Mouse (Mus musculus) MEL (cell line): Measurements from ENCODE around the gene Cd5. TPM values are rescaled to one million over a fixed set of nuclear protein-coding genes. Genes with fewer than 3 reads are reported as not detected.

Experiments
- DNase-seq: peaks from one replicate; pipeline ENCODE4 v3.0.0; 2011; ENCODE audit warnings: low read depth, low spot score
- H3K27ac ChIP-seq: 2 replicates; pipeline ENCODE4 v1.5.1; 2012; ENCODE audit warnings: low read depth, mild to moderate bottlenecking, control low read depth, low read length, moderate library complexity; ENCODE audit not compliant: control insufficient read depth
- H3K27me3 ChIP-seq, 2 experiments: fragments of 150-350 bp in 1 of 2; sonication (generic) in 1 of 2; 2 replicates each; pipeline ENCODE4 v1.6.1; 2012; ENCODE audit warnings: low read length in 2 of 2, mild to moderate bottlenecking in 2 of 2, improper control_type of control experiment in 1 of 2, moderate library complexity in 1 of 2; ENCODE audit not compliant: insufficient read depth in 2 of 2, control insufficient read depth in 1 of 2
- H3K36me3 ChIP-seq, 2 experiments: 2 replicates each; pipeline ENCODE4 v1.6.1; 2012 to 2014; ENCODE audit warnings: low read length in 2 of 2, improper control_type of control experiment in 1 of 2, inconsistent platforms in 1 of 2, mild to moderate bottlenecking in 1 of 2; ENCODE audit not compliant: insufficient read depth in 2 of 2, control insufficient read depth in 1 of 2
- H3K4me1 ChIP-seq, 2 experiments: fragments of 150-350 bp in 1 of 2; sonication (generic) in 1 of 2; 2 replicates each; pipeline ENCODE4 v1.6.1; 2012; ENCODE audit warnings: low read length in 2 of 2, improper control_type of control experiment in 1 of 2, mild to moderate bottlenecking in 1 of 2; ENCODE audit not compliant: insufficient read depth in 2 of 2, control insufficient read depth in 1 of 2
- H3K4me3 ChIP-seq, 2 experiments: fragments of 150-350 bp in 1 of 2; sonication (generic) in 1 of 2; 2 replicates each; pipeline ENCODE4 v1.5.1; 2012; ENCODE audit warnings: low read depth in 2 of 2, low read length in 2 of 2, mild to moderate bottlenecking in 2 of 2, moderate library complexity in 2 of 2, control low read depth in 1 of 2, improper control_type of control experiment in 1 of 2; ENCODE audit not compliant: control insufficient read depth in 1 of 2, insufficient read depth in 1 of 2
- H3K79me2 ChIP-seq: 2 replicates; pipeline ENCODE4 v1.6.1; 2012; ENCODE audit warnings: mild to moderate bottlenecking, low read length, moderate library complexity; ENCODE audit not compliant: control insufficient read depth, poor library complexity, insufficient read depth
- H3K9ac ChIP-seq: 2 replicates; pipeline ENCODE4 v1.6.1; 2012; ENCODE audit warnings: low read depth, mild to moderate bottlenecking, control low read depth, low read length, moderate library complexity; ENCODE audit not compliant: control insufficient read depth, poor library complexity, severe bottlenecking
- H3K9me3 ChIP-seq: fragments of 150-350 bp; sonication (generic); replicated peaks from 2 replicates; pipeline ENCODE4 v1.6.1; 2012; ENCODE audit warnings: mild to moderate bottlenecking, low read length, improper control_type of control experiment, moderate library complexity; ENCODE audit not compliant: insufficient read depth
- BHLHE40 ChIP-seq: IDR thresholded peaks from 2 replicates; pipeline ENCODE4 v1.6.1; 2012; ENCODE audit warnings: low read depth, mild to moderate bottlenecking, inconsistent platforms, low read length, improper control_type of control experiment, borderline replicate concordance
- CHD2 ChIP-seq: IDR thresholded peaks from 2 replicates; pipeline ENCODE4 v1.6.1; 2011; ENCODE audit warnings: low read length, improper control_type of control experiment
- CTCF ChIP-seq, 3 experiments: IDR thresholded peaks in 2 of 3; conservative IDR thresholded peaks in 1 of 3; 2 replicates each; pipeline ENCODE4 v1.5.1; 2011 to 2012; ENCODE audit warnings: low read length in 3 of 3, low read depth in 2 of 3, mild to moderate bottlenecking in 2 of 3, improper control_type of control experiment in 1 of 3, inconsistent platforms in 1 of 3, mixed read lengths in 1 of 3, moderate library complexity in 1 of 3; ENCODE audit not compliant: control insufficient read depth in 1 of 3, insufficient read depth in 1 of 3, poor library complexity in 1 of 3, severe bottlenecking in 1 of 3
- E2F4 ChIP-seq: IDR thresholded peaks from 2 replicates; pipeline ENCODE4 v1.6.1; 2011; ENCODE audit warnings: low read depth, low read length, improper control_type of control experiment, borderline replicate concordance
- ELF1 ChIP-seq: IDR thresholded peaks from 2 replicates; pipeline ENCODE4 v1.6.1; 2014; ENCODE audit warnings: low read depth, mild to moderate bottlenecking, inconsistent platforms, low read length, improper control_type of control experiment, moderate library complexity
- ETS1 ChIP-seq: IDR thresholded peaks from 2 replicates; pipeline ENCODE4 v1.6.1; 2012; ENCODE audit warnings: low read depth, mild to moderate bottlenecking, inconsistent platforms, low read length, improper control_type of control experiment, moderate library complexity
- HCFC1 ChIP-seq: IDR thresholded peaks from 2 replicates; pipeline ENCODE4 v1.6.1; 2012; ENCODE audit warnings: low read depth, mild to moderate bottlenecking, inconsistent platforms, low read length, improper control_type of control experiment, moderate library complexity
- JUND ChIP-seq: IDR thresholded peaks from 2 replicates; pipeline ENCODE4 v1.6.1; 2011; ENCODE audit warnings: low read depth, mild to moderate bottlenecking, improper control_type of control experiment, low read length
- KAT2A ChIP-seq: conservative IDR thresholded peaks from 2 replicates; pipeline ENCODE4 v1.6.1; 2012; ENCODE audit warnings: low read depth, low read length, improper control_type of control experiment, inconsistent platforms
- MAFK ChIP-seq: IDR thresholded peaks from 2 replicates; pipeline ENCODE4 v1.6.1; 2011; ENCODE audit warnings: low read depth, mild to moderate bottlenecking, low read length, improper control_type of control experiment, borderline replicate concordance
- MAX ChIP-seq: IDR thresholded peaks from 2 replicates; pipeline ENCODE4 v1.6.1; 2011; ENCODE audit warnings: low read length, improper control_type of control experiment
- MXI1 ChIP-seq: IDR thresholded peaks from 2 replicates; pipeline ENCODE4 v1.6.1; 2011; ENCODE audit warnings: mild to moderate bottlenecking, low read depth, low read length, improper control_type of control experiment
- MYB ChIP-seq: IDR thresholded peaks from 2 replicates; pipeline ENCODE4 v1.6.1; 2011; ENCODE audit warnings: mild to moderate bottlenecking, low read depth, low read length, improper control_type of control experiment
- MYC ChIP-seq: IDR thresholded peaks from 2 replicates; pipeline ENCODE4 v1.6.1; 2011; ENCODE audit warnings: low read depth, mild to moderate bottlenecking, low read length, improper control_type of control experiment, moderate library complexity
- NELFE ChIP-seq: IDR thresholded peaks from 2 replicates; pipeline ENCODE4 v1.6.1; 2011; ENCODE audit warnings: low read depth, low read length, improper control_type of control experiment
- NRF1 ChIP-seq: IDR thresholded peaks from 2 replicates; pipeline ENCODE4 v1.6.1; 2014; ENCODE audit warnings: low read depth, mild to moderate bottlenecking, inconsistent platforms, low read length, improper control_type of control experiment, moderate library complexity; ENCODE audit not compliant: poor library complexity, insufficient read depth, severe bottlenecking
- POLR2A ChIP-seq, 2 experiments: IDR thresholded peaks; 2 replicates each; pipeline ENCODE4 v1.6.1; 2011 to 2012; ENCODE audit warnings: low read length in 2 of 2, mild to moderate bottlenecking in 2 of 2, control low read depth in 1 of 2, improper control_type of control experiment in 1 of 2, low read depth in 1 of 2, moderate library complexity in 1 of 2; ENCODE audit not compliant: control insufficient read depth in 1 of 2, insufficient read depth in 1 of 2, poor library complexity in 1 of 2
- POLR2AphosphoS2 ChIP-seq: IDR thresholded peaks from 2 replicates; pipeline ENCODE4 v1.6.1; 2011; ENCODE audit warnings: low read length, improper control_type of control experiment
- RAD21 ChIP-seq: IDR thresholded peaks from 2 replicates; pipeline ENCODE4 v1.6.1; 2011; ENCODE audit warnings: mild to moderate bottlenecking, low read depth, low read length, improper control_type of control experiment
- TBP ChIP-seq: IDR thresholded peaks from 2 replicates; pipeline ENCODE4 v1.8.0; 2011; ENCODE audit warnings: low read depth, low read length, improper control_type of control experiment
- TCF12 ChIP-seq: IDR thresholded peaks from 2 replicates; pipeline ENCODE4 v1.6.1; 2014; ENCODE audit warnings: low read depth, mild to moderate bottlenecking, inconsistent platforms, low read length, improper control_type of control experiment, moderate library complexity
- UBTF ChIP-seq: IDR thresholded peaks from 2 replicates; pipeline ENCODE4 v1.6.1; 2012; ENCODE audit warnings: low read depth, mild to moderate bottlenecking, inconsistent platforms, low read length, improper control_type of control experiment, moderate library complexity, borderline replicate concordance; ENCODE audit not compliant: insufficient read depth
- USF1 ChIP-seq: IDR thresholded peaks from 2 replicates; pipeline ENCODE4 v1.6.1; 2014; ENCODE audit warnings: low read depth, mild to moderate bottlenecking, inconsistent platforms, low read length, improper control_type of control experiment, moderate library complexity
- ZC3H11A ChIP-seq: IDR thresholded peaks from 2 replicates; pipeline ENCODE4 v1.6.1; 2012; ENCODE audit warnings: low read depth, mild to moderate bottlenecking, inconsistent platforms, low read length, improper control_type of control experiment
- ZKSCAN1 ChIP-seq: IDR thresholded peaks from 2 replicates; pipeline ENCODE4 v1.6.1; 2012; ENCODE audit warnings: low read depth, mild to moderate bottlenecking, inconsistent platforms, low read length, improper control_type of control experiment, moderate library complexity
- polyA plus RNA-seq, 2 experiments: library from polyadenylated mRNA; stranded (reverse) in 1 of 2; unstranded in 1 of 2; fragments of >175 nt in 1 of 2; fragments of >200 nt in 1 of 2; gene quantifications; 2 replicates each; pipeline versions ENCODE4 v1.2.1 to v1.2.4; 2012; ENCODE audit warnings: low replicate concordance in 2 of 2, low read depth in 1 of 2; ENCODE audit not compliant: insufficient read length in 2 of 2, insufficient read depth in 1 of 2, missing spikeins in 1 of 2
- total RNA-seq: library from RNA; depleted of rRNA; stranded (reverse); fragments of 300-350 nt; gene quantifications from 2 replicates; pipeline ENCODE4 v1.2.3, GENCODE M21; 2012

The Cd5 gene
- total and polyA plus RNA-seq, 3 experiments = not detected

DNA sequence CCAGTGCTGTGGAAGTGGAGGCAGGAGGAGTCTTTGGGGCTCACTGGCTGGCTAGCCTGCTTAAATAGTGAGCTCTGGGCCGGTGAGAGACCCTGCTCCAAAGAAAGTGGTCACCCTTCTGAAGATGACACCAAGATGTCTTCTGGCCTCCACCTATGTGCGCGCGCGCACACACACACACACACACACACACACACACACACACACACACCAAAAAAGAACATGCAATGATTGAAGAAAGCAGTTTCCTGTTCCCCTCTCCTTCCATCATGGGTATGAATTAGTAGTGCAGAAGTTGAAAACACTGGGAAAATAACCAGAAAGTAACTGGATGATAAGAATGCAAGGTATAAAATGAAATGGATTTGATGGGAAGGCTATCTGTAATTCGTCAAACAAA is 35.3 kb upstream of the Cd5 start:
- no peak overlapping the region for H3K9ac ChIP-seq
- no peak for DNase-seq
- TF ChIP-seq RAD21 (no peak), TBP (no peak), ETS1 (no peak), POLR2AphosphoS2 (no peak), NELFE (no peak), UBTF (no peak), HCFC1 (no peak), MYC (no peak), E2F4 (no peak), CTCF (IDR thresholded peaks at IDR 0.05 in 2 of 3, conservative IDR thresholded peaks at IDR 0.05 in 1 of 3; ENCODE audit: control insufficient read depth in 1 of 3, insufficient read depth in 1 of 3, low read depth in 2 of 3, low read length in 3 of 3, poor library complexity in 1 of 3, severe bottlenecking in 1 of 3) (no peak)
- H3K4me3 ChIP-seq = no peak overlapping the region
- H3K4me1 ChIP-seq = no peaks in the 10 kb centered on the region
- peaks cover 0 to 11% of the 10 kb centered on the region in 2 experiments for H3K27me3 ChIP-seq
- no peaks in the 10 kb centered on the region for H3K79me2 ChIP-seq
- H3K27ac ChIP-seq = no peak overlapping the region
- H3K36me3 ChIP-seq = no peaks in the 10 kb centered on the region
- H3K9me3 ChIP-seq = no peaks in the 10 kb centered on the region

DNA sequence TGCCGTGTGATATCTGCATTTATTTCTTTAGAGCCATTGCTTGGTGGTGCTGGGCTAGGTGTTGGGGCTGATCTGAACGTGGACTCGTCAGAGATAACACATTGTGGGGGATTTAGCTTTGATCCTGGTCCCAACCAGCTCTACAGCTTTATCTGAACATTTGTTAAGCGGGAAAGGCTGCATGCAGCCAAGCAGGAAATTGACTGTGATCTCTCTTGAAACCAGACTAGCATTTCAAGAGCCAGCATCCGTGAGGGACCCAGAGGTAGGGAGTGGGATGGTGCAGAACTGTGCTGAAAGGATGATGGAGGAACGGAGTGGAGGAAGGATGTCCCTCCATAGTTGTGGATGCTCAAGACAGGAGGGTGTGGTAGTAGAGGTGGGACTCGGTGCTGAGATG is 34.6 kb upstream of the Cd5 start:
- no peaks in the 10 kb centered on the region for H3K4me1 ChIP-seq
- H3K79me2 ChIP-seq = no peaks in the 10 kb centered on the region
- no peak for DNase-seq
- no peak overlapping the region for H3K9ac ChIP-seq
- H3K27me3 ChIP-seq = peaks cover 0 to 12% of the 10 kb centered on the region in 2 experiments; a peak in 3 of 4 replicates
- TF ChIP-seq NRF1 (no peak), MAFK (no peak), ELF1 (no peak)
- H3K9me3 ChIP-seq = no peaks in the 10 kb centered on the region
- no peak overlapping the region for H3K27ac ChIP-seq
- no peaks in the 10 kb centered on the region for H3K36me3 ChIP-seq
- H3K4me3 ChIP-seq = no peak overlapping the region

DNA sequence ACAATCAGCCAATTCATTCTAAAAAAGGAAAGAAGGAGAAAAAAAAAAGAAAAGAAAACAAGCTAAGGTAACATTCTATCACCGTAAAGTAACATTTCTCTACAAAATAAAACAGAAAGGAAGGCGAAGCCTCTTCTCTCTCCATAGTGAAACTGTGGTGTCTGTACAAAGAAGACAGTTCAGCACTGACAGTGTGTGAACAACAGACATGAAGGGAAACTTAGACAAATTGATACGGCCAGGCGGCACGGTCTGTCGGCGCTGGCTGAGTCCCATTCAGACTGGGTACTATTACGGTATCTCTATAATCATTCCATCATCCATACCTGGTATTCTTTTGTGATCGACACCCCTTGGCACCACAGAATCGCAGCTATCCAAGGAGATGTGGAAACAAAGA is 34.1 kb upstream of the Cd5 start:
- TF ChIP-seq ZC3H11A = no peak
- TF ChIP-seq ELF1 = no peak
- TF ChIP-seq E2F4 = no peak
- TF ChIP-seq MYB = no peak
- TF ChIP-seq ZKSCAN1 = no peak
- TF ChIP-seq KAT2A = no peak
- TF ChIP-seq JUND = no peak
- no peak for TF ChIP-seq NELFE
- TF ChIP-seq POLR2A (IDR thresholded peaks at IDR 0.05; ENCODE audit: control insufficient read depth in 1 of 2, insufficient read depth in 1 of 2, low read depth in 1 of 2, low read length in 2 of 2, poor library complexity in 1 of 2) = no peak
- no peak for TF ChIP-seq BHLHE40
- no peak for TF ChIP-seq CHD2
- TF ChIP-seq USF1 = no peak
- TF ChIP-seq MXI1 = no peak
- no peak for TF ChIP-seq ETS1
- TF ChIP-seq MAX = no peak
- no peak for TF ChIP-seq TCF12
- no peak for TF ChIP-seq HCFC1
- TF ChIP-seq, all 39 proteins: peak for 0
- no peak overlapping the region for H3K9ac ChIP-seq
- no peak for DNase-seq
- no peak overlapping the region for H3K4me3 ChIP-seq
- H3K36me3 ChIP-seq = no peaks in the 10 kb centered on the region
- peaks cover 0 to 12% of the 10 kb centered on the region in 2 experiments; a peak in 3 of 4 replicates for H3K27me3 ChIP-seq
- H3K4me1 ChIP-seq = no peaks in the 10 kb centered on the region
- no peak overlapping the region for H3K27ac ChIP-seq
- no peaks in the 10 kb centered on the region for H3K9me3 ChIP-seq
- H3K79me2 ChIP-seq = no peaks in the 10 kb centered on the region
